Mouse (Mus musculus): ENCODE results near the gene Hdgfl3.

DNA sequence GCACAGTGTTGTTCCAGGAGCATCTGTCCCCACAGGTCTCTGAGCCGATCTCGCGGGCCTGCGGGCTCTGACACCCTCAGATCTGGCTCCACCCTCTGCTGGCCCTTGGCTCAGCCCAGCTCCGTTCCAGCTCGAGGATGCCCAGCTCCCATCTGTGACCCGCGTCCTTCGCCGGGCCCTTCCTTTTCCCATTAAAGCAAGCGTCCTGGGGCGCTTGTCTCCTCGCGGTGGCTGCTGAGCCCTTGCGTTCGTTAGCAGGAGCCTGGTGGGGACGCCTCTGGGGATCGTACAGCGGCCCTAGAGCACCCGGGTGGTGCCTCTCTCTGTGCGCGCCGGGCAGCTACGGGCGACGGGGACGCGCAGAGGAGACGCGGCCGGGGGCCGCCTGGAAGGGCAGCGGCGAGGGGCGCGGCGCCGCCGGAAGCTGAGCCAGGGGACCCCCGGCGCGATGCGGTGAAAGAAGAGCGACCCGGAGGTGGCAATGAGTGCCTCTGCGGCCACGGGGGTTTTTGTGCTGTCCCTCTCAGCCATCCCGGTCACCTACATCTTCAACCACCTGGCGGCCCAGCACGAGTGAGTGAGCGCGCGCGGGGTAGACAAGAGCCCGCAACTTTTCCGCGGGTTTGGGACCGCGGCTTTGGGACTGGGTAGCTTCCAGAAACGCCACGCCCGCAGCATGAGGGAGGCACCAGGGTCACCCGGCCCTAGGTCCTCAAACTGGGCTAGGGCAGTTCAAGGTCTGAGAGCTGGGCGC lies 75.1 kb downstream of the Hdgfl3 start, which contains the start of gene Tm6sf1:
- TF ChIP-seq MYOG (IDR thresholded peaks at IDR 0.05; ENCODE audit: control insufficient read depth in 1 of 3, insufficient read depth in 1 of 3, insufficient read length in 2 of 3, low read depth in 2 of 3) (peak in 1 of 3 experiments; percentile 46), POLR2A (IDR thresholded peaks at IDR 0.05; ENCODE audit: insufficient read length, low read depth) (no peak), MAX (IDR thresholded peaks at IDR 0.05; ENCODE audit: low read depth) (no peak)

Data from myocyte (in vitro differentiated cells).